Mouse (Mus musculus) kidney, postnatal 0 days (tissue): ENCODE results near the gene Psg16. TPM values are rescaled to one million over a fixed set of nuclear protein-coding genes. Genes with fewer than 3 reads are reported as not detected.
A peak's percentile ranks its signal among the peaks of the same experiment; 100 is the strongest.

Experiments used
- ATAC-seq: fragments of 200-750 bp; cut with Nextera tagmentation; replicated peaks from 2 replicates; pipeline ENCODE4 v1.8.0; 2017; ENCODE audit warnings: low read depth, moderate number of reproducible peaks, moderate TSS enrichment, moderate library complexity; ENCODE audit not compliant: low FRiP score
- DNase-seq: peaks from one replicate; pipeline ENCODE4 v3.0.0-alpha.2; 2016; ENCODE audit warnings: low spot score
- H3K27ac ChIP-seq: fragments of 300-500 bp; sonication (generic); 2 replicates; pipeline ENCODE4 v1.5.1; 2014; ENCODE audit warnings: mild to moderate bottlenecking
- H3K27me3 ChIP-seq: fragments of 300-500 bp; sonication (generic); 2 replicates; pipeline ENCODE4 v1.6.1; 2014; ENCODE audit warnings: low read length, mixed read lengths; ENCODE audit not compliant: insufficient read depth
- H3K36me3 ChIP-seq: fragments of 300-500 bp; sonication (generic); 2 replicates; pipeline ENCODE4 v1.6.1; 2014; ENCODE audit warnings: low read length, mixed read lengths; ENCODE audit not compliant: insufficient read depth
- H3K4me1 ChIP-seq: fragments of 300-500 bp; sonication (generic); replicated peaks from 2 replicates; pipeline ENCODE4 v1.6.1; 2014; ENCODE audit warnings: antibody characterized with exemption, low read length, mixed read lengths; ENCODE audit not compliant: insufficient read depth
- H3K4me2 ChIP-seq: fragments of 300-500 bp; sonication (generic); 2 replicates; pipeline ENCODE4 v1.6.1; 2014; ENCODE audit warnings: mild to moderate bottlenecking, low read length, moderate library complexity, mixed read lengths
- H3K4me3 ChIP-seq: fragments of 300-500 bp; sonication (generic); replicated peaks from 2 replicates; pipeline ENCODE4 v1.5.1; 2014; ENCODE audit warnings: low read depth, low read length
- H3K9ac ChIP-seq: fragments of 300-500 bp; sonication (generic); 2 replicates; pipeline ENCODE4 v1.6.1; 2014; ENCODE audit warnings: low read depth, low read length
- H3K9me3 ChIP-seq: fragments of 300-500 bp; sonication (generic); replicated peaks from 2 replicates; pipeline ENCODE4 v1.6.1; 2016; ENCODE audit warnings: low read length, inconsistent platforms, mixed read lengths
- CTCF ChIP-seq: IDR thresholded peaks from 2 replicates; pipeline ENCODE4 v1.5.1; 2016; ENCODE audit warnings: antibody characterized with exemption, low read depth, mild to moderate bottlenecking, moderate library complexity
- WGBS: fragments of 180-500 bp; shearing (Covaris S2); extraction: QIAGEN DNeasy Blood & Tissue Kit; methylation state at CpG from one replicate; pipeline ENCODE4 v1.1.7; 2014; 5-methylcytosine and 5-hydroxymethylcytosine counted together
- polyA plus RNA-seq: library from polyadenylated mRNA; unstranded; fragments of >200 nt; fragmentation: Nextera tagmentation; extraction: Ambion mirVana; gene quantifications from 2 replicates; pipeline ENCODE4 v1.2.1, GENCODE M21; 2015

Psg16 gene
- polyA plus RNA-seq, 1 experiment from 2014 or later = 0.07 TPM

GRCm38 (mm10) chr7:17156885-17157677 is 83.2 kb downstream of the Psg16 start:
- Histone ChIP-seq H3K4me2 (no peak overlapping the region), H3K4me1 (no peaks in the 10 kb centered on the region), H3K27me3 (no peaks in the 10 kb centered on the region), H3K36me3 (no peaks in the 10 kb centered on the region), H3K9me3 (no peaks in the 10 kb centered on the region), H3K9ac (no peak overlapping the region), H3K27ac (peak overlapping the region; percentile 25; the same call in 1 of the 2 replicates), H3K4me3 (no peak overlapping the region)
- peak; percentile 77 for ATAC-seq
- DNase-seq = peak; percentile 7
- WGBS = 62% methylated on average over 3 of the region's 3 CpGs
- no peak for TF ChIP-seq CTCF

- no peak for TF ChIP-seq CTCF
- DNase-seq = no peak
- H3K9me3 ChIP-seq = no peaks in the 10 kb centered on the region
- no peak overlapping the region for H3K9ac ChIP-seq
- no peak overlapping the region for H3K4me2 ChIP-seq
- H3K27me3 ChIP-seq = no peaks in the 10 kb centered on the region
- ATAC-seq = no peak
- no peak overlapping the region for H3K27ac ChIP-seq
- H3K4me3 ChIP-seq = no peak overlapping the region
- 75% methylated on average over 7 of the region's 7 CpGs for WGBS
- H3K36me3 ChIP-seq = no peaks in the 10 kb centered on the region
- H3K4me1 ChIP-seq = no peaks in the 10 kb centered on the region
These were observed 85.2 kb downstream of the Psg16 start for GRCm38 (mm10) chr7:17159011-17159410.

- H3K4me2 ChIP-seq = no peak overlapping the region
- H3K27ac ChIP-seq = no peak overlapping the region
- ATAC-seq (no peak), DNase-seq (no peak)
- WGBS = 88% methylated on average over 4 of the region's 4 CpGs
- no peaks in the 10 kb centered on the region for H3K9me3 ChIP-seq
- TF ChIP-seq CTCF = no peak
- H3K4me3 ChIP-seq = no peak overlapping the region
- H3K9ac ChIP-seq = no peak overlapping the region
- H3K27me3 ChIP-seq = no peaks in the 10 kb centered on the region
- H3K36me3 ChIP-seq = no peaks in the 10 kb centered on the region
- H3K4me1 ChIP-seq = no peaks in the 10 kb centered on the region
These were observed 98.0 kb downstream of the Psg16 start for GRCm38 (mm10) chr7:17171827-17172226.

Other genes starting within 250 kb of the Psg16 start
- 12.8 and 15.1 TPM in 2 replicates for gene Prkd2, start 231.1 kb upstream of the Psg16 start, polyA plus RNA-seq
- gene Dact3, start 198.7 kb upstream of the Psg16 start, polyA plus RNA-seq = 3.7 and 4.3 TPM in 2 replicates
- 7.3 and 8.9 TPM in 2 replicates for gene Gng8, start 182.3 kb upstream of the Psg16 start, polyA plus RNA-seq
- gene Ptgir, start 167.6 kb upstream of the Psg16 start, polyA plus RNA-seq = 2.2 and 2.3 TPM in 2 replicates
- 134 and 136 TPM in 2 replicates for gene Calm3, start 149.9 kb upstream of the Psg16 start, polyA plus RNA-seq
- gene Pnmal2, start 129.4 kb upstream of the Psg16 start, polyA plus RNA-seq = 7.0 and 8.1 TPM in 2 replicates
- 0.28 and 0.33 TPM in 2 replicates for gene Pnmal1, start 114.4 kb upstream of the Psg16 start, polyA plus RNA-seq
- 0.09 and 0.13 TPM in 2 replicates for gene Gm42372, start 91.0 kb upstream of the Psg16 start, polyA plus RNA-seq
- 15.7 and 16.9 TPM in 2 replicates for gene Ccdc8, start 81.3 kb upstream of the Psg16 start, polyA plus RNA-seq
- 82.0 and 95.4 TPM in 2 replicates for gene Ppp5c, start 46.1 kb upstream of the Psg16 start, polyA plus RNA-seq
- gene Hif3a, start 11.6 kb upstream of the Psg16 start, polyA plus RNA-seq = 5.1 and 6.1 TPM in 2 replicates
- gene Ceacam3, start 76.2 kb downstream of the Psg16 start, polyA plus RNA-seq = not detected in 2 replicates
- not detected in 2 replicates for gene Psg29, start 129.4 kb downstream of the Psg16 start, polyA plus RNA-seq